Mouse (Mus musculus) intestine, postnatal 0 days (tissue): ENCODE results near the gene Rad51b. TPM values are rescaled to one million over a fixed set of nuclear protein-coding genes. Genes with fewer than 3 reads are reported as not detected.
A peak's percentile ranks its signal among the peaks of the same experiment; 100 is the strongest.

Experiments used
- ATAC-seq: fragments of 200-750 bp; cut with Nextera tagmentation; 2 replicates; pipeline ENCODE4 v1.8.0; 2017; ENCODE audit warnings: mild to moderate bottlenecking, moderate TSS enrichment, moderate library complexity
- H3K27ac ChIP-seq: fragments of 300-500 bp; sonication (generic); 2 replicates; pipeline ENCODE4 v1.5.1; 2014; ENCODE audit warnings: mild to moderate bottlenecking, low read depth, low read length, moderate library complexity
- H3K27me3 ChIP-seq: fragments of 300-500 bp; sonication (generic); replicated peaks from 2 replicates; pipeline ENCODE4 v1.6.1; 2014; ENCODE audit warnings: low read length, mixed read lengths; ENCODE audit not compliant: control insufficient read depth, insufficient read depth
- H3K36me3 ChIP-seq: fragments of 300-500 bp; sonication (generic); 2 replicates; pipeline ENCODE4 v1.6.1; 2014; ENCODE audit warnings: mild to moderate bottlenecking, moderate library complexity; ENCODE audit not compliant: control insufficient read depth, insufficient read depth
- H3K4me1 ChIP-seq: fragments of 300-500 bp; sonication (generic); replicated peaks from 2 replicates; pipeline ENCODE4 v1.6.1; 2014; ENCODE audit warnings: antibody characterized with exemption, low read length, mixed read lengths; ENCODE audit not compliant: control insufficient read depth, insufficient read depth
- H3K4me2 ChIP-seq: fragments of 300-500 bp; sonication (generic); replicated peaks from 2 replicates; pipeline ENCODE4 v1.6.1; 2014; ENCODE audit warnings: low read depth, mild to moderate bottlenecking, moderate library complexity
- H3K4me3 ChIP-seq: fragments of 300-500 bp; sonication (generic); 2 replicates; pipeline ENCODE4 v1.5.1; 2014; ENCODE audit warnings: low read depth, low read length
- H3K9ac ChIP-seq: fragments of 300-500 bp; sonication (generic); 2 replicates; pipeline ENCODE4 v1.6.1; 2014; ENCODE audit warnings: mild to moderate bottlenecking, low read depth, low read length
- H3K9me3 ChIP-seq: fragments of 300-500 bp; sonication (generic); 2 replicates; pipeline ENCODE4 v1.6.1; 2016; ENCODE audit warnings: mixed run types; ENCODE audit not compliant: control insufficient read depth
- CTCF ChIP-seq: sonication (generic); IDR thresholded peaks from 2 replicates; pipeline ENCODE4 v1.5.1; 2016; ENCODE audit warnings: low read depth, mild to moderate bottlenecking, control low read depth, antibody characterized with exemption, moderate library complexity
- WGBS: fragments of 180-500 bp; shearing (Covaris S2); extraction: QIAGEN DNeasy Blood & Tissue Kit; methylation state at CpG from one replicate; pipeline ENCODE4 v1.1.7; 2014; 5-methylcytosine and 5-hydroxymethylcytosine counted together
- polyA plus RNA-seq: library from polyadenylated mRNA; unstranded; fragments of >200 nt; fragmentation: Nextera tagmentation; extraction: Ambion mirVana; gene quantifications from 2 replicates; pipeline ENCODE4 v1.2.1, GENCODE M21; 2015

Gene Rad51b
- polyA plus RNA-seq, 1 experiment from 2014 or later = 1.9 TPM

GRCm38 (mm10) chr12:79771741-79772140 lies 474.7 kb downstream of the Rad51b start:
- Histone ChIP-seq H3K4me2 (no peak overlapping the region), H3K9me3 (no peaks in the 10 kb centered on the region), H3K27me3 (no peaks in the 10 kb centered on the region), H3K4me3 (no peak overlapping the region), H3K9ac (no peak overlapping the region), H3K27ac (no peak overlapping the region), H3K36me3 (no peaks in the 10 kb centered on the region), H3K4me1 (no peaks in the 10 kb centered on the region; the same call in 1 of the 2 replicates)
- TF ChIP-seq CTCF = no peak
- WGBS = 76% methylated on average over 3 of the region's 3 CpGs
- no peak for ATAC-seq

- Histone ChIP-seq H3K36me3 (no peaks in the 10 kb centered on the region), H3K4me3 (no peak overlapping the region), H3K9ac (no peak overlapping the region), H3K4me1 (no peaks in the 10 kb centered on the region), H3K27ac (no peak overlapping the region), H3K9me3 (no peaks in the 10 kb centered on the region), H3K27me3 (0 out of 2 replicates have a peak, but pooled peaks cover under 1% of the 10 kb centered on the region), H3K4me2 (no peak overlapping the region)
- ATAC-seq = no peak
- TF ChIP-seq CTCF = no peak
- WGBS = 77% methylated on average over 4 of the region's 4 CpGs
These were observed 476.2 kb downstream of the Rad51b start for GRCm38 (mm10) chr12:79773246-79773645.

GRCm38 (mm10) chr12:79774571-79774970 lies 477.5 kb downstream of the Rad51b start:
- H3K4me3 ChIP-seq = no peak overlapping the region
- H3K4me2 ChIP-seq = no peak overlapping the region
- H3K9me3 ChIP-seq = no peaks in the 10 kb centered on the region
- H3K36me3 ChIP-seq = no peaks in the 10 kb centered on the region; the same call in 1 of the 2 replicates
- ATAC-seq = no peak
- WGBS = 77% methylated on average over 4 of the region's 4 CpGs
- no peaks in the 10 kb centered on the region for H3K4me1 ChIP-seq
- no peak overlapping the region for H3K9ac ChIP-seq
- H3K27me3 ChIP-seq = 0 out of 2 replicates have a peak, but pooled peaks cover 3% of the 10 kb centered on the region
- TF ChIP-seq CTCF = no peak
- H3K27ac ChIP-seq = no peak overlapping the region

- H3K4me1 ChIP-seq = peaks cover 7% of the 10 kb centered on the region
- H3K27me3 ChIP-seq = 0 out of 2 replicates have a peak, but pooled peaks cover 3% of the 10 kb centered on the region
- H3K9me3 ChIP-seq = no peaks in the 10 kb centered on the region
- no peak for ATAC-seq
- no peak overlapping the region for H3K4me2 ChIP-seq
- H3K9ac ChIP-seq = no peak overlapping the region
- H3K27ac ChIP-seq = no peak overlapping the region
- no peak overlapping the region for H3K4me3 ChIP-seq
- TF ChIP-seq CTCF = no peak
- no peaks in the 10 kb centered on the region; the same call in 1 of the 2 replicates for H3K36me3 ChIP-seq
- 91% methylated on average over 5 of the region's 5 CpGs for WGBS
These were observed 479.7 kb downstream of the Rad51b start for GRCm38 (mm10) chr12:79776828-79777227.

GRCm38 (mm10) chr12:79780745-79781144 lies 483.7 kb downstream of the Rad51b start:
- H3K27ac ChIP-seq = no peak overlapping the region
- TF ChIP-seq CTCF = no peak
- H3K36me3 ChIP-seq = no peaks in the 10 kb centered on the region; the same call in 1 of the 2 replicates
- no peak overlapping the region for H3K4me2 ChIP-seq
- WGBS = 40% methylated on average over 2 of the region's 2 CpGs
- peaks cover 7% of the 10 kb centered on the region for H3K4me1 ChIP-seq
- no peak overlapping the region for H3K9ac ChIP-seq
- no peaks in the 10 kb centered on the region for H3K9me3 ChIP-seq
- H3K4me3 ChIP-seq = no peak overlapping the region
- ATAC-seq = no peak
- 0 out of 2 replicates have a peak, but pooled peaks cover 3% of the 10 kb centered on the region for H3K27me3 ChIP-seq

GRCm38 (mm10) chr12:79781788-79782187 lies 484.7 kb downstream of the Rad51b start:
- no peak for ATAC-seq
- Histone ChIP-seq H3K4me1 (peaks cover 7% of the 10 kb centered on the region), H3K27ac (no peak overlapping the region), H3K27me3 (0 out of 2 replicates have a peak, but pooled peaks cover 3% of the 10 kb centered on the region), H3K4me3 (no peak overlapping the region), H3K36me3 (no peaks in the 10 kb centered on the region; the same call in 1 of the 2 replicates), H3K4me2 (no peak overlapping the region), H3K9me3 (no peaks in the 10 kb centered on the region), H3K9ac (no peak overlapping the region)
- 83% methylated on average over 5 of the region's 5 CpGs for WGBS
- peak; percentile 63 for TF ChIP-seq CTCF
